Mouse (Mus musculus) hindbrain, embryonic 16.5 days (tissue): ENCODE measurements at regions not wholly inside any gene's neighbourhood (a gene's known extent, or its start where the extent isn't known, plus 50 kb on each side); places are given as distances from the start of the nearest gene placed in this dataset.

Experiments used
- ATAC-seq: fragments of 200-750 bp; cut with Nextera tagmentation; 2 replicates; pipeline ENCODE4 v1.8.0; 2017; ENCODE audit warnings: moderate TSS enrichment, moderate library complexity
- H3K27ac ChIP-seq: fragments of 300-500 bp; sonication (generic); 2 replicates; pipeline ENCODE4 v1.5.1; 2014; ENCODE audit warnings: low read depth, mild to moderate bottlenecking, control low read depth, low read length, moderate library complexity
- H3K27me3 ChIP-seq: fragments of 300-500 bp; sonication (generic); replicated peaks from 2 replicates; pipeline ENCODE4 v1.6.1; 2014; ENCODE audit warnings: low read length; ENCODE audit not compliant: control insufficient read depth, insufficient read depth
- H3K36me3 ChIP-seq: fragments of 300-500 bp; sonication (generic); 2 replicates; pipeline ENCODE4 v1.6.1; 2014; ENCODE audit warnings: mild to moderate bottlenecking, low read length, moderate library complexity, mixed read lengths; ENCODE audit not compliant: control insufficient read depth, insufficient read depth
- H3K4me1 ChIP-seq: fragments of 300-500 bp; sonication (generic); 2 replicates; pipeline ENCODE4 v1.6.1; 2014; ENCODE audit warnings: low read depth, low read length; ENCODE audit not compliant: control insufficient read depth, insufficient read depth
- H3K4me2 ChIP-seq: fragments of 300-500 bp; sonication (generic); 2 replicates; pipeline ENCODE4 v1.6.1; 2014; ENCODE audit warnings: mild to moderate bottlenecking, low read length, control low read depth, moderate library complexity
- H3K4me3 ChIP-seq: fragments of 300-500 bp; sonication (generic); 2 replicates; pipeline ENCODE4 v1.5.1; 2014; ENCODE audit warnings: mild to moderate bottlenecking, low read length, control low read depth, moderate library complexity
- H3K9ac ChIP-seq: fragments of 300-500 bp; sonication (generic); 2 replicates; pipeline ENCODE4 v1.6.1; 2014; ENCODE audit warnings: low read depth, mild to moderate bottlenecking, control low read depth, low read length, moderate library complexity
- H3K9me3 ChIP-seq: fragments of 300-500 bp; sonication (generic); 2 replicates; pipeline ENCODE4 v1.6.1; 2014; ENCODE audit warnings: mild to moderate bottlenecking, low read length, moderate library complexity; ENCODE audit not compliant: control insufficient read depth
- WGBS: fragments of 180-500 bp; shearing (Covaris S2); extraction: QIAGEN DNeasy Blood & Tissue Kit; methylation state at CpG from one replicate; pipeline ENCODE4 v1.1.7; 2014; 5-methylcytosine and 5-hydroxymethylcytosine counted together

- no peak for ATAC-seq
- no peaks in the 10 kb centered on the region for H3K27me3 ChIP-seq
- H3K4me3 ChIP-seq: no peak overlapping the region
- no peaks in the 10 kb centered on the region for H3K36me3 ChIP-seq
- no peak overlapping the region for H3K4me2 ChIP-seq
- 76% methylated on average over 6 of the region's 6 CpGs for WGBS
- H3K27ac ChIP-seq: no peak overlapping the region
- no peaks in the 10 kb centered on the region for H3K9me3 ChIP-seq
- no peak overlapping the region for H3K9ac ChIP-seq
- no peaks in the 10 kb centered on the region for H3K4me1 ChIP-seq
Observed at GRCm38 (mm10) chr11:37474068-37474467, 238.3 kb upstream of the Tenm2 start.

- Histone ChIP-seq H3K4me2 (no peak overlapping the region), H3K9me3 (no peaks in the 10 kb centered on the region), H3K36me3 (no peaks in the 10 kb centered on the region), H3K27me3 (no peaks in the 10 kb centered on the region), H3K4me3 (no peak overlapping the region), H3K4me1 (no peaks in the 10 kb centered on the region), H3K27ac (no peak overlapping the region), H3K9ac (no peak overlapping the region)
- 76% methylated on average over 9 of the region's 9 CpGs for WGBS
- ATAC-seq: no peak; the same call in 1 of the 2 replicates
Observed at GRCm38 (mm10) chr11:37463658-37464420, 228.1 kb upstream of the Tenm2 start.

DNA sequence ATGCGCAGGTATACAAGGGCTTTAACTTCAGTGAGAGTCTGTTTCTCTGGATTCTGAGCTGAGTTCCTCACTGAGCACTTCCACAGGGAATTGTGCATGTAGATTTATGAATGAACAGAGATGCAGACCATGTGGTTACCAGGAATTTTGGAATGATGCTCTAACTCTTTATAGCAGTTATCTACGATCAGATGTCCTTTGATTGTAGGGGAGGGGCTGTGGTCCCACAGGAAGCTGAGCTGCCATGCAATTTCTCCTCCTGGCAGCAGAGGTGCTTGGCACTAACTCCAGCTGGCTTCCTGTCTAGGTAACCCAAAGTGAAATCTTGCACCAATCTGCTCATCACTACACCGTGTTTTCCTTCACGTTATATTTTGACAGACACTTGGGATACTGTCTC is 226.6 kb upstream of the Tenm2 start:
- H3K4me3 ChIP-seq: no peak overlapping the region
- WGBS: 70% methylated on average over 4 of the region's 4 CpGs
- no peaks in the 10 kb centered on the region for H3K4me1 ChIP-seq
- H3K27me3 ChIP-seq: no peaks in the 10 kb centered on the region
- no peaks in the 10 kb centered on the region for H3K36me3 ChIP-seq
- no peak overlapping the region for H3K4me2 ChIP-seq
- ATAC-seq: no peak
- H3K27ac ChIP-seq: no peak overlapping the region
- no peak overlapping the region for H3K9ac ChIP-seq
- no peaks in the 10 kb centered on the region for H3K9me3 ChIP-seq

DNA sequence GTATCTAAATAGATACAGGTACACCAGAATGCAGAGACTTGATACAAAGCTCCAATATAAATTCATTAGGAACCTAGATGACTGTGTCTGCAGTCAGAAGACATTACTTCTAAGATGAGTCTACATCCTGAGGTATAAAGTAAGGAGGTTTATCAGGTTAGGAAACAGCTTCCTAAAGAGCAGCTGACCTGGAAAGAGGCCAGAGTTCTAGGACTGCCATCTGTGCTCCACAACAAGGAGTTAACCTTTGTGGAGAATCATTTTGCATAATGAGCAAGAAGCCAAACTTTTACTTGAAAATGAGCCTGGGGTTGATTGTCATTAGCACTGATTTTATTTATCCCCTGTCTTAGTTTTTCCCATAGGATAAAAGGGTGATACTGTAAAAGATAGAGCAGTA is 211.6 kb upstream of the Tenm2 start:
- Histone ChIP-seq H3K4me1 (no peaks in the 10 kb centered on the region), H3K27me3 (no peaks in the 10 kb centered on the region), H3K27ac (no peak overlapping the region), H3K9me3 (no peaks in the 10 kb centered on the region), H3K4me3 (no peak overlapping the region), H3K9ac (no peak overlapping the region), H3K36me3 (no peaks in the 10 kb centered on the region), H3K4me2 (no peak overlapping the region)
- no peak for ATAC-seq

GRCm38 (mm10) chr11:37446626-37447025 is 210.9 kb upstream of the Tenm2 start:
- Histone ChIP-seq H3K9me3 (no peaks in the 10 kb centered on the region), H3K4me1 (no peaks in the 10 kb centered on the region), H3K4me3 (no peak overlapping the region), H3K27ac (no peak overlapping the region), H3K36me3 (no peaks in the 10 kb centered on the region), H3K9ac (no peak overlapping the region), H3K4me2 (no peak overlapping the region), H3K27me3 (no peaks in the 10 kb centered on the region)
- 78% methylated on average over 1 of the region's 1 CpGs for WGBS
- no peak for ATAC-seq

DNA sequence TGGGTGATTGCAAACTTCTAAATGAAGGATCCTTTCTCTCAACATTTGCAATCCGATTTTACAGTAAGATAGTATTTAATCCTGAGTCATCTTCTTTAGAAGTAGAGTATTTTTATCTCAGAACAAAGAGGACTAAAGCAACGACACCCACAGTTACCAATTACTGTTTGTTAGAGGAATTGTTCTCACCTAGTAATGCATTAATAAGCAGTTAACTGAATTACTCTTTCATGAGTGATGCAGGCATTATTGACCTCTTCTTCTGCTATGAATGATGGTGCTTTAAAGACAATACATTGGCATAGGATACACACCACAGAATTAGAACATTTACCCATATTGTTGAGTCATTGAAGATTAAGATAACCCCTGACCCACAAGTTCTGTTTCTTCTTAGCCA is 207.0 kb upstream of the Tenm2 start:
- H3K27ac ChIP-seq: no peak overlapping the region
- no peak overlapping the region for H3K4me3 ChIP-seq
- H3K9ac ChIP-seq: no peak overlapping the region
- no peaks in the 10 kb centered on the region for H3K9me3 ChIP-seq
- no peaks in the 10 kb centered on the region for H3K36me3 ChIP-seq
- no peak overlapping the region for H3K4me2 ChIP-seq
- ATAC-seq: no peak
- no peaks in the 10 kb centered on the region for H3K4me1 ChIP-seq
- WGBS: 59% methylated on average over 2 of the region's 2 CpGs
- no peaks in the 10 kb centered on the region for H3K27me3 ChIP-seq

- no peaks in the 10 kb centered on the region for H3K27me3 ChIP-seq
- no peaks in the 10 kb centered on the region for H3K9me3 ChIP-seq
- no peak overlapping the region for H3K9ac ChIP-seq
- H3K27ac ChIP-seq: no peak overlapping the region
- peaks cover 5% of the 10 kb centered on the region; the same call in 1 of the 2 replicates for H3K4me1 ChIP-seq
- H3K36me3 ChIP-seq: no peaks in the 10 kb centered on the region
- H3K4me3 ChIP-seq: no peak overlapping the region
- no peak for ATAC-seq
- H3K4me2 ChIP-seq: no peak overlapping the region
- 54% methylated on average over 2 of the region's 2 CpGs for WGBS
Observed at GRCm38 (mm10) chr11:37434600-37434999, 198.8 kb upstream of the Tenm2 start.

- Histone ChIP-seq H3K27ac (no peak overlapping the region), H3K4me2 (no peak overlapping the region), H3K9me3 (no peaks in the 10 kb centered on the region), H3K4me3 (no peak overlapping the region), H3K36me3 (no peaks in the 10 kb centered on the region), H3K4me1 (no peaks in the 10 kb centered on the region), H3K9ac (no peak overlapping the region), H3K27me3 (no peaks in the 10 kb centered on the region)
- 21% methylated on average over 5 of the region's 5 CpGs for WGBS
- no peak for ATAC-seq
Observed at GRCm38 (mm10) chr11:37424312-37425169, 188.8 kb upstream of the Tenm2 start.

GRCm38 (mm10) chr11:37412868-37413267 is 177.1 kb upstream of the Tenm2 start:
- Histone ChIP-seq H3K36me3 (no peaks in the 10 kb centered on the region), H3K9me3 (no peaks in the 10 kb centered on the region), H3K4me3 (no peak overlapping the region), H3K4me2 (no peak overlapping the region), H3K27ac (no peak overlapping the region), H3K9ac (no peak overlapping the region), H3K27me3 (no peaks in the 10 kb centered on the region), H3K4me1 (no peaks in the 10 kb centered on the region)
- WGBS: 87% methylated on average over 3 of the region's 3 CpGs
- no peak for ATAC-seq
